Mouse (Mus musculus): ENCODE data around the gene Tex14.
"Not testable (repeated sequence)": the region's sequence is repeated elsewhere in the genome, so short reads cannot be mapped to it uniquely, and the experiment has no call there.

Gene Tex14

GRCm38 (mm10) chr11:87426450-87427250, 21.8 kb downstream of the Tex14 start:
- DNase-seq, result peak; percentile 71 to 88

DNA sequence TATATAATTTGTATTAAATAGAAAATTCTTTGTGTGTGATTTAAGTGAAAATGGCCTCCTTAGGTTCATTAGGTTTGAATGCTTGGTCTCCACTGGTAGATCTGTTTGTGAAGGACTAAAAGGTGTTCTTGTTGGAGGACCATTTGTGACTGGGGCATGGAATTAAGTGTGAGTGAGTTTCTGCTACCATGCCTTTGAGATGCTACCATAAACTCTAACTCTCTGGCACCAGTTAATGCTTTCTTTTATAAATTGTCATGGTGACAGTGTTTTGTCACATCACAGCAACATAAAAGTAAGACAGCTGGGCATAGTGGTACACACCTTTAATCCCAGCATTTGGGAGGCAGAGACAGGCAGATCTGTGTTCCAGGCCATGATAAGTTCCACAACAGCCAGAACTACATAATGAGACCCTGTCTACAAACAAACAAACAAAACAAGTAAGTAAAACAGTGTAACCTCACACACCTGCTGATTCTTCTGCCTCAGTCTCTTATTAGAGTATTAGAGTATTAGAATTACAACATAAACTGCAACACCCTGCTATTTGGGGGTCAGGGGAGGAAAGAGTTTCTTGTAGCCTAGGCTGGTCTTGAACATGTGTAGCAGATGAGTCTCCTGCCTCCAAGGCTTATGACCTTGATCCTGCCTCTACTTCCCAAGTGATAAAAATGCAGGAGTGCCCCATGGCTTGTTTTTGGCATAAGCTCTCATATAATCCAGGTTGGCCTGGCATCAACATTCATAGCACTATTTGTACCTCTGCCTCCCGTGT, 22.6 kb downstream of the Tex14 start:
- DNase-seq, result no peak

DNA sequence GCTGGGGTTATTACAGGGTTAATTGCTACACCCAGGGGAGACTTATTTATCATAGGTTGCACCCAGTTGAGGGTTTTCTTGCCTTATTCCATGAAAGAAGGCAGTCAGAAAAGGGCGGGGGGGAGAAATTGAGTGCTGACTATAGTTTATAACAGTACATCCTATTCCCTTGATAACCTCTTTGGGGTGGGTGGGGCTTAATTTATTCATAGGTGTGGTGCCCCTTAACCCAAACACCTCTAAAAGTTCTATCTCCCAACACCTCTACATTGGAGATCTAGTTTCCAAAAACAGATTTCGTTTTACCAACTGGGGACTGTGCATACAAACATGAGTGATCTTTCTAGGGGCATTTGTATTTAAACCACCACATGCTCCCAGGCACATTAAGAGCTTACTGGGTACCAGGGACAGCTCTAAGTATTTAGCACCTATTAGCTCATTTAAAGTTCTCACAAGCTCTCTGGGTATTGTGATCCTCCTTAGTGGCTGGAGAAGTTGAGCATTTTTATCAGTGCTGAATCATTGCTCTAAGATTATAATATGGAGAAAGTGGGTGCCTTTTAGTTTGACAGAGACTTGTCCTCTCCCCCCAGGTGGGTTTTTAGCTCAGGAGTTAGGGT, 23.3 kb downstream of the Tex14 start:
- no peak for DNase-seq

DNA sequence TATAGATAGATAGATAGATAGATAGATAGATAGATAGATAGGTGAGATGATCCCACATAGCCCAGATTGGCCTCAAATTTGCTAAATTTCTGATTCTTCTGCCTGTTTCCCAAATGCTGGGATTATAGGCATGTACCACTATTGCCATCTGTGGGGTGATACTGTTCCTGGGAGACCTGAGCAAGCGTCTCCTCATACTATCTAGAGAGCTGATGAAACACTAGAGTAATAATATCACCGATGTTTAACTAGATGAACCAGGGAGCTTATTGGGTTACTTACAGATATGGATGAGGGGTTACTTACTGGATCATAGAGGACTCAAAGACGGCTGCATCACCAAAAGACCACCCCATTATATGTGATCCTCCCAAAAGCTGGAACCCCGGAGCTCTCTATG, 24.5 kb downstream of the Tex14 start:
- no peak for DNase-seq

GRCm38 (mm10) chr11:87430374-87430773, 25.5 kb downstream of the Tex14 start:
- no peak for DNase-seq

- DNase-seq, result not testable (repeated sequence)
Measured at GRCm38 (mm10) chr11:87431813-87432212, 26.9 kb downstream of the Tex14 start.

GRCm38 (mm10) chr11:87432447-87432846, 27.6 kb downstream of the Tex14 start:
- DNase-seq, result no peak

DNA sequence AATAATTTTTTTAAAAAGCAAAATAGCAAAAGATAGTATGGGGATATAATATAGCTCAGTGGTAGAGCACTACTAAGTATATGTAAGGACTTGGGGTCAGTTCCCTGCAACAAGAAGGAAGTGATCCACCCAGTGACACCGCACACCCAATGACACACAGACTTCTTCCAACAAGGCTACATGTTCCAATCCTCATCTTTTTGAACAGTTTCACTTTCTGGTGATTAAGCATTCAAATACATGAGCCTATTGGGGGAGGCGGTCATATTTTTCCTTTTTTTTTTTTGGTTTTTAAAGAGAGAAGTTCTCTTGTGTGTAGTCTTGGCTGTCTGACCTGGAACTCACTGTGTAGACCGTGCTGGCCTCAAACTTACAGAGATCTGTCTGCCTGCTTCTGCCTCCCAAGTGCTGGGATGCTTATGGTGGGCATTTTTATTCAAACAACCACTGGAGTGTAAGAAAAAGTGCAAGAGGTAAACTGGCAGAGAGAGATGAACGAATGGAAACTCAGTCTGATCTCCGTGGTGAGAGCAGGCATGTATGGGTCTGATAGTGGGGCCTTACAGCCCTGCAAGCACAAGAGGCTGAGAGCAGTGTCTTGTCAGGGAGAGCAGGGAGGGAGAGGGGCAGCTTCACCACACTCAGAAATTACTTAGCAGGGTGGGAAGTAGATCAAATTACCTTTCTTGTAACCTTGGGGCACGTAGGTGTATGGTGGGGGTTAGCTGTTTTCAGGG, 28.2 kb downstream of the Tex14 start:
- DNase-seq, result no peak

- DNase-seq, result not testable (repeated sequence)
Measured at GRCm38 (mm10) chr11:87435107-87435506, 30.2 kb downstream of the Tex14 start.

DNA sequence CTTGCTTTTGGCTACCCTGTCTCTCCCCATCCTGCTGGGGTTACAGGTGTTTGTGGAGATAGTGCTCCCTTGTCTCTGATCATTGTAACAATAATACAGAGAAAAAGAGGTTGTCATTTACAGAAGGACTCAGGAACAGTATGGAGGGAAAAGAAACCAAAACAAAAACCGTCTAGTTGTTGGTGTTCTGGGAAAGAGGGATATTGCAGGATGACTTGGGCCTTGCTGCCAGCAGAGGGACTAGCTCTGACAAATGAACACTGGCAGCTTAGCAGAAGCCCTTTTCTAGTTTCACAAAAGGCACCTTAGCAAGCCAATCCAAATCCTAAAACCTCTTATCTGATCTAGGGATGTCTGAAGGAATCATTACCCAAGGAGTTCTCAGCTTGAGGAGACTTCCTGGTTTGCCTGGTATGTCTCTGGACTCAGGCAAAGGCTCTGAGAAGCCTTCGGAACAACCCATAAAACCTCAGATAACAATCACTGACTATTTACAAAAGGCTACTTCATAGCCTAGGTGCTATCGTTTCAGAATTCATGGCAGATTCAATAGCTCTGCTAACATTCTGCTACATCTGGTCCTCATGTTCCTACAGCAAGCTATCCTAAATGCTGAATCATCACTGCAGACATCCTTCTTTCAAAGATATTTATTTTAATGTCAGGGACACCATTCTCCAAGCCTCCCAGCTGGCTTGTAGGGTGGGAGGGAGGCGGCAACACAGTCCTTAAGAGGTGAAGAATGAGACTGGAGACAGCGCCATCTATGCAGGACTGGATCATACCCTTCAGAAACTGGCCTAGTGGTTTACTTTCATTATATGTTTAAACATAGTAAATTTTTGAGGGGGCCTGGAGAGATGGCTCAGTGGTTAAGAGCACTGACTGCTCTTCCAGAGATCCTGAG, 31.7 kb downstream of the Tex14 start:
- no peak for DNase-seq

- DNase-seq, result no peak
Measured at GRCm38 (mm10) chr11:87439796-87440420, 35.0 kb downstream of the Tex14 start.

DNA sequence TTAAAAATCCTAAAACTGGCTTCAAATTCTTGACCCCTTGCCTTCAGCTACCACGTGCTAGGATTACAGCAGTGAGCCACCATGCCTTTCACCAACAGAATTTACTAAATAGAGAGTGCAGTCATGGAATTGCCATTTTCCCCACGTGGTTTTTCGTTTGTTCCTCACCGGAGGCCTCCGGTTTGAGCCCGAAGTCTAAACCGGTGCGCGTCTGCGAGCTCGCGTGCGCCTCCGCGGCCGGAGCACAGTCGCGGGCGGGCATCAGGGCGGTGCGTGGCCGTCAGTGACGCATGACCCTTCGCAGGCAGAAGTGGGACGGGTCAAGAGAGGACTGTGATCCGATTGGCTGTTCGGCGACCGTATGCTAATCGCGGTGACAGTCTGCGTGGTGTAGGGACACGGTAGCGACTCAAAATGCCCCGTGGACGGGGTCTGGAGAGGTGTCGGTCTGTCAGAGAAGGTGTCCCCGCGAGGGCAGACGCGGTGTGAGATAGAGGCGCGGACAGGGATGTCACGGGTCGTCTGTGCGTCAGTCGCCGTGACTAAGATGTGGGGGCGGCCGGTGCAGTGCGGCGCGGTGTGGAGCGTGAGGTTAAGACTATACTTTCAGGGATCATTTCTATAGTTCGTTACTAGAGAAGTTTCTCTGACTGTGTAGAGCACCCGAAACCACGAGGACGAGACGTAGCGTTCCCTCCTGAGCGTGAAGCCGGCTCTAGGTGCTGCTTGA, 37.9 kb downstream of the Tex14 start:
- DNase-seq, result peak; percentile 67 to 80

DNA sequence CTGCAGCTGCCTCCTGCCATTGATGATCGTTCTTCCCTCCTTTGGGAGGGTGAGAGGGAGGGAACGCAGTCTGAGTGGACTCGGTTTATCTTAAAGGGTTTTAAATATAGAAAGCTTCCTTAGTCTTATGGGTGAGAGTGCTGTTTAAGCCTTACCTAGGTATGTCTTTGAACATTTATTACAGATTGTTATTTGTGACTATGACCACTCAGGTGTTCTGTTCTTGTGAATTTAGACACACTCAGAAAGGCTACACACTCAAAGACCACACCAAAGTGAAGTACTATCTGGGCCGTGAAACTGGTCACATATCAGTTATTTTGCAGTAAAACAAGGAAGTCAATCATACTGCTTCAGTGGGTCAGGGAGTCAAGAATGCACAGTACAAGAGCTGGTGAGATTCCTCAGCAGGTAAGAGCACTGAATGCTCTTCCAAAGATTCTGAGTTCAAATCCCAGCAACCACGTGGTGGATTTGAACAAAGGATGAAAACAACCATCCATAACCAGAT, 38.6 kb downstream of the Tex14 start:
- peak; percentile 29 to 66 for DNase-seq

- not testable (repeated sequence) for DNase-seq
Measured at GRCm38 (mm10) chr11:87444056-87444455, 39.2 kb downstream of the Tex14 start.

DNA sequence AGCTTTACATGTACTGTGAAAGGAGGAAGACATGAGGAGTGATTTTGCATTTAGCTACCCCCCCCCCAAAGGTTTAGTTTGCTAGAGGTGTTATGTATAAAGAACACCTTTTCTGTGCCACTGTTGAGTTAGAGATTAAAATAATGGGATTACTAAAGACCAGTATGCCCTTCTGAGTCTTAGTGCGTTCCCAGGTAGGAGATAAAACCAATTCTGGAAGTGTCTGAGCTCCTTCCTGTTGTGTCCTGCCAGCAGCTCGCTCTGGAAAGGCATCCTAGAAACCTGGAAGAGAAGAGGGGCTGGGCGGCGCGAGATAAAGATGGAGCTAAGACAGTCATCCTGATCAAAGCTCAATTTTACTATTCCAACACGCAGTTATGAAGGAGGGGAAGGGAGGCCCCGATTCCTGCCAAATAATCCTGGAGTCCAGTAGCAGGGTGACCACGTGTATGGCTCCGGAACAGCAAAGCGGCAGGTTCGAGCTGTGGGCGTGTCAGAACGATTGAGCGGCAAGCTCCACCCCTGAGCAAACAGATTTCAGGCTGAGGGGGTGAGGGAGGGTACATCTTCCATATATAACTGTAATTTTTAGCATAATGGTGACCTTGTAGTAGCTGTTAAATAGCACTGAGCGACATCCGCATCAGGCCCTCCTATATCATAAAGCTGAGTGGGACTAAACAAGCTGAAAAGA, 40.0 kb downstream of the Tex14 start:
- no peak for DNase-seq

DNA sequence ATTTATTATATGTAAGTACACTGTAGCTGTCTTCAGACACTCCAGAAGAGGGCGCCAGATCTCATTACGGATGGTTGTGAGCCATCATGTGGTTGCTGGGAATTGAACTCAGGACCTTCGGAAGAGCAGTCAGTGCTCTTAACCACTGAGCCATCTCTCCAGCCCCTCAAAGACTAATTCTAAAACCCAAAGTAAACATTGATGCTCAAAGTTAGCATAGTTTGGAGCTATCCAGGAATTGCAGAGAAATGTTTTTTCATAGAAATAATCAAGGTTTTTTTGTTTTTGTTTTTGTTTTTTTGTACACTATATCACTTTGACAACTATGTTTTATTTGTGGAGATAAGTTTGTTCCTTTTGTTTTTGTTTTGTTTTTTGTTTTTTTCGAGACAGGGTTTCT, 40.7 kb downstream of the Tex14 start:
- DNase-seq, result not testable (repeated sequence)

- no peak for DNase-seq
Measured at GRCm38 (mm10) chr11:87446159-87446558, 41.3 kb downstream of the Tex14 start.

DNA sequence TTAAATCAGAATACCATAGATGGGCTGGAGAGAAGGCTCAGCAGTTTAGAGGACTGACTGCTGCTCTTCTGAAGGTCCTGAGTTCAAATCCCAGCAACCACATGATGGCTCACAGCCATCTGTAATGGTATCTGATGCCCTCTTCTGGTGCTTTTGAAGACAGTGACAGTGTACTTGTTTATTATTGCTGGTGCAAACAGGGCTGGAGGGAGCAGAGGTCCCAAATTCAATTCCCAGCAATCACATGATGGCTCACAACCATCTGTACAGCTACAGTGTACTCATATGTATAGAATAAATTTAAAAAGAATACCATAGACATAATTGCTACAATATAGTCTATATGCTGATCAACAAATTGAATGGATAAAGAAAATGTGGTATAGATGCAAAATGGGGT, 42.6 kb downstream of the Tex14 start:
- no peak for DNase-seq

GRCm38 (mm10) chr11:87448081-87448475, 43.2 kb downstream of the Tex14 start:
- DNase-seq, result peak; percentile 79 to 88

Data from thymus, adult 18-20 months (tissue).